Comparison of ENCODE assay signal across 8 mouse cellular contexts in genomic region chr10:127615591-127615990, GRCm38 (mm10). TPM values are rescaled to one million over a fixed set of nuclear protein-coding genes. Genes with fewer than 3 reads are reported as not detected.
DNase-seq lines count a peak whose midpoint lies in the region; ATAC-seq and TF ChIP-seq lines count a peak whose summit lies in the region.

No protein-coding gene starts in this region.

- peak overlapping the region; percentile 79 for H3K27ac ChIP-seq in kidney, postnatal 0 days
- H3K27ac ChIP-seq in intestine, embryonic 14.5 days (ENCODE audit: low read depth), result peak overlapping the region; percentile 78

- no peak for DNase-seq in kidney, postnatal 0 days (ENCODE audit: low spot score)
- no peak for DNase-seq in kidney, postnatal 14 days
- peak; percentile 33 for DNase-seq in brain, adult 2 months (ENCODE audit: low read depth, low spot score)
- peak; percentile 64 to 70 for DNase-seq in gastrocnemius, adult 8-10 months (ENCODE audit: low spot score in 2 of 2)
- no peak for DNase-seq in intestine, embryonic 14.5 days (ENCODE audit: low spot score)
- DNase-seq in thymus, postnatal 36 days, result no peak

- H3K9me3 ChIP-seq in kidney, postnatal 0 days (replicated peaks; ENCODE audit: low read length), result no peaks in the 10 kb centered on the region
- H3K9me3 ChIP-seq in intestine, embryonic 14.5 days (ENCODE audit: control insufficient read depth, low read length), result no peaks in the 10 kb centered on the region

- H3K36me3 ChIP-seq in kidney, postnatal 0 days (ENCODE audit: insufficient read depth, low read length), result peaks cover 12% of the 10 kb centered on the region; the same call in 1 of the 2 replicates
- peaks cover 23% of the 10 kb centered on the region for H3K36me3 ChIP-seq in intestine, embryonic 14.5 days (ENCODE audit: control insufficient read depth, insufficient read depth, low read length)

- WGBS in kidney, postnatal 0 days, result 67% methylated on average over 3 of the region's 3 CpGs
- 65% methylated on average over 3 of the region's 3 CpGs for WGBS in intestine, embryonic 14.5 days

- H3K4me2 ChIP-seq in kidney, postnatal 0 days (ENCODE audit: low read length), result no peak overlapping the region
- peak overlapping the region; percentile 14; the same call in 1 of the 2 replicates for H3K4me2 ChIP-seq in intestine, embryonic 14.5 days (ENCODE audit: low read length)

- H3K4me1 ChIP-seq in kidney, postnatal 0 days (replicated peaks; ENCODE audit: insufficient read depth, low read length), result peaks cover 25% of the 10 kb centered on the region
- H3K4me1 ChIP-seq in intestine, embryonic 14.5 days (replicated peaks; ENCODE audit: control insufficient read depth, insufficient read depth, low read length), result peaks cover 59% of the 10 kb centered on the region

- 0 out of 2 replicates have a peak overlapping the region, but pooled peaks have one; percentile 19 for H3K9ac ChIP-seq in kidney, postnatal 0 days (ENCODE audit: low read depth, low read length)
- no peak overlapping the region for H3K9ac ChIP-seq in intestine, embryonic 14.5 days (ENCODE audit: low read length)

- ATAC-seq in kidney, postnatal 0 days (replicated peaks; ENCODE audit: low FRiP score, low read depth), result no peak
- no peak for ATAC-seq in intestine, embryonic 14.5 days (replicated peaks; ENCODE audit: low FRiP score, low TSS enrichment, low read depth)
- peak; percentile 9; the same call in 1 of the 2 replicates for ATAC-seq in neutrophil, adult 5-6 weeks (ENCODE audit: extremely low read depth, insufficient number of reproducible peaks, low FRiP score, poor library complexity, severe bottlenecking)
- no peak for ATAC-seq in megakaryocyte progenitor cell, adult 5-6 weeks (replicated peaks; ENCODE audit: poor library complexity)

- TF ChIP-seq CTCF in kidney, postnatal 0 days (IDR thresholded peaks at IDR 0.05; ENCODE audit: low read depth), result no peak

- no peak overlapping the region for H3K4me3 ChIP-seq in kidney, postnatal 0 days (replicated peaks; ENCODE audit: low read depth, low read length)
- no peak overlapping the region for H3K4me3 ChIP-seq in intestine, embryonic 14.5 days (ENCODE audit: low read depth, low read length)

- no peaks in the 10 kb centered on the region for H3K27me3 ChIP-seq in kidney, postnatal 0 days (ENCODE audit: insufficient read depth, low read length)
- H3K27me3 ChIP-seq in intestine, embryonic 14.5 days (replicated peaks; ENCODE audit: control insufficient read depth, insufficient read depth, low read length), result no peaks in the 10 kb centered on the region

RNA-seq across cellular contexts. Expression of gene Lrp1, which starts 5.4 kb away (rescaled TPM):
- polyA plus RNA-seq in kidney, postnatal 0 days (2015; fragmentation: Nextera tagmentation; extraction: Ambion mirVana), result 42.6 and 44.5 TPM in 2 replicates
- total RNA-seq in gastrocnemius, adult 8-10 months (2022), result 10 to 100 TPM; 25.5 to 45.5 (median 36.3) TPM
- 92.1 and 96.6 TPM in 2 replicates for polyA plus RNA-seq in intestine, embryonic 14.5 days (2014; fragmentation: Nextera tagmentation; extraction: Ambion mirVana)
- total RNA-seq in neutrophil, adult 5-6 weeks (2017), result 6.3 and 15.1 TPM in 2 replicates
- total RNA-seq in megakaryocyte progenitor cell, adult 5-6 weeks (2015), result 9.8 and 10.0 TPM in 2 replicates
- 4.5 and 7.3 TPM in 2 replicates for total RNA-seq in megakaryocyte progenitor cell, adult 5-6 weeks (2017)

RNA-seq across cellular contexts. Expression of gene Stat6, which starts 27.2 kb away (rescaled TPM):
- polyA plus RNA-seq in kidney, postnatal 0 days (2015; fragmentation: Nextera tagmentation; extraction: Ambion mirVana), result 26.2 and 27.0 TPM in 2 replicates
- 10 to 100 TPM; 14.1 to 15.3 (median 14.2) TPM for total RNA-seq in gastrocnemius, adult 8-10 months (2022)
- 28.5 and 29.4 TPM in 2 replicates for polyA plus RNA-seq in intestine, embryonic 14.5 days (2014; fragmentation: Nextera tagmentation; extraction: Ambion mirVana)
- total RNA-seq in neutrophil, adult 5-6 weeks (2017), result 258 and 273 TPM in 2 replicates
- total RNA-seq in megakaryocyte progenitor cell, adult 5-6 weeks (2015), result 27.3 and 29.6 TPM in 2 replicates
- total RNA-seq in megakaryocyte progenitor cell, adult 5-6 weeks (2017), result 38.9 and 42.7 TPM in 2 replicates

RNA-seq across cellular contexts. Expression of gene Nemp1, which starts 51.1 kb away (rescaled TPM):
- 6.6 and 6.9 TPM in 2 replicates for polyA plus RNA-seq in kidney, postnatal 0 days (2015; fragmentation: Nextera tagmentation; extraction: Ambion mirVana)
- 1 to 10 TPM; 2.0 to 2.6 (median 2.3) TPM for total RNA-seq in gastrocnemius, adult 8-10 months (2022)
- polyA plus RNA-seq in intestine, embryonic 14.5 days (2014; fragmentation: Nextera tagmentation; extraction: Ambion mirVana), result 8.8 and 8.9 TPM in 2 replicates
- total RNA-seq in neutrophil, adult 5-6 weeks (2017), result 42.6 and 45.7 TPM in 2 replicates
- 15.7 and 19.8 TPM in 2 replicates for total RNA-seq in megakaryocyte progenitor cell, adult 5-6 weeks (2015)
- total RNA-seq in megakaryocyte progenitor cell, adult 5-6 weeks (2017), result 17.8 and 25.3 TPM in 2 replicates

RNA-seq across cellular contexts. Expression of gene Nab2, which starts 52.8 kb away (rescaled TPM):
- 21.5 and 24.3 TPM in 2 replicates for polyA plus RNA-seq in kidney, postnatal 0 days (2015; fragmentation: Nextera tagmentation; extraction: Ambion mirVana)
- total RNA-seq in gastrocnemius, adult 8-10 months (2022), result 1 to 10 TPM; 2.1 to 3.6 (median 2.8) TPM
- 7.4 and 7.5 TPM in 2 replicates for polyA plus RNA-seq in intestine, embryonic 14.5 days (2014; fragmentation: Nextera tagmentation; extraction: Ambion mirVana)
- 19.0 and 19.3 TPM in 2 replicates for total RNA-seq in neutrophil, adult 5-6 weeks (2017)
- total RNA-seq in megakaryocyte progenitor cell, adult 5-6 weeks (2015), result 2.4 and 2.6 TPM in 2 replicates
- 3.4 and 5.2 TPM in 2 replicates for total RNA-seq in megakaryocyte progenitor cell, adult 5-6 weeks (2017)

Comparison
In these comparisons a context has a peak if more than half of its experiments do, and no peak if none do; other contexts are left out.
1. DNase-seq: peak in brain, adult 2 months (single experiment) and gastrocnemius, adult 8-10 months (2 of 2); none in kidney, postnatal 0 days (single experiment), kidney, postnatal 14 days (single experiment), intestine, embryonic 14.5 days (single experiment) and thymus, postnatal 36 days (0 of 2).
2. RNA of gene Nemp1, which starts 51.1 kb away (total RNA-seq): 42.6 to 45.7 TPM in neutrophil, adult 5-6 weeks and 15.7 to 25.3 TPM in megakaryocyte progenitor cell, adult 5-6 weeks; 2.0 to 2.6 TPM in gastrocnemius, adult 8-10 months; every median in the first group is over 4 times any median in the second.